Comparison of ENCODE assay signal across 20 mouse cellular contexts in genomic region chr19:32129281-32129680, GRCm38 (mm10).
"Had no signal": no experiment of that assay in that cellular context is flagged by ENCODE, and none has a peak within 500 bp of the region (broad histone marks: within the 10 kb centered on the region; RNA-seq: fewer than 3 reads in every experiment).

No protein-coding gene starts in this region.

- H3K4me1 ChIP-seq: midbrain, embryonic 12.5 days; neural tube, embryonic 13.5 days; neural tube, embryonic 15.5 days; stomach, embryonic 15.5 days had no signal

- ATAC-seq: midbrain, embryonic 16.5 days had no signal

- H3K27me3 ChIP-seq: megakaryocyte, embryonic 14.5 days; midbrain, embryonic 12.5 days; neural tube, embryonic 13.5 days; neural tube, embryonic 15.5 days; stomach, embryonic 15.5 days had no signal

- H3K27ac ChIP-seq: macrophage; midbrain, embryonic 12.5 days; neural tube, embryonic 13.5 days; neural tube, embryonic 15.5 days; stomach, embryonic 15.5 days; stomach, postnatal 0 days had no signal

- H3K4me3 ChIP-seq: megakaryocyte, embryonic 14.5 days; midbrain, embryonic 12.5 days; myocyte; neural tube, embryonic 13.5 days; neural tube, embryonic 15.5 days; stomach, embryonic 15.5 days had no signal

- DNase-seq: lung, adult 18-20 months; lung, embryonic 14.5 days; lung, postnatal 10 days; midbrain, embryonic 14.5 days; retina, postnatal 1 day; right cerebral cortex, adult 18-20 months; right cerebral cortex, postnatal 25 days; right cerebral cortex, postnatal 4 days; thymus, adult 18-20 months; thymus, postnatal 14 days; thymus, postnatal 36 days had no signal

- H3K9me3 ChIP-seq: megakaryocyte, embryonic 14.5 days; midbrain, embryonic 12.5 days; neural tube, embryonic 13.5 days; neural tube, embryonic 15.5 days; stomach, embryonic 15.5 days had no signal

- H3K4me2 ChIP-seq: lung, embryonic 14.5 days; midbrain, embryonic 12.5 days; neural tube, embryonic 13.5 days; neural tube, embryonic 15.5 days; stomach, embryonic 15.5 days had no signal

- H3K36me3 ChIP-seq: midbrain, embryonic 12.5 days had no signal

- H3K9ac ChIP-seq: lung, embryonic 14.5 days; midbrain, embryonic 12.5 days; neural tube, embryonic 13.5 days; neural tube, embryonic 15.5 days; stomach, embryonic 15.5 days had no signal
